In genomic region chr3:14874402-14875040, GRCm38 (mm10) we compare ENCODE assay signal across 9 mouse cellular contexts. TPM values are rescaled to one million over a fixed set of nuclear protein-coding genes. Genes with fewer than 3 reads are reported as not detected.
DNase-seq lines count a peak whose midpoint lies in the region; ATAC-seq lines count a peak whose summit lies in the region.
"Had no signal": no experiment of that assay in that cellular context is flagged by ENCODE, and none has a peak within 500 bp of the region (broad histone marks: within the 10 kb centered on the region; RNA-seq: fewer than 3 reads in every experiment).

No protein-coding gene starts in this region.

- no peaks in the 10 kb centered on the region for H3K9me3 ChIP-seq in kidney, embryonic 15.5 days (replicated peaks)
- no peaks in the 10 kb centered on the region for H3K9me3 ChIP-seq in forebrain, embryonic 16.5 days (ENCODE audit: control insufficient read depth, low read length)
- H3K9me3 ChIP-seq: limb, embryonic 15.5 days had no signal

- H3K27ac ChIP-seq in kidney, embryonic 15.5 days, result no peak overlapping the region
- no peak overlapping the region for H3K27ac ChIP-seq in forebrain, embryonic 16.5 days (ENCODE audit: low read length)
- H3K27ac ChIP-seq: limb, embryonic 15.5 days had no signal

- WGBS in kidney, embryonic 15.5 days, result 41% methylated on average over 8 of the region's 8 CpGs
- WGBS in forebrain, embryonic 16.5 days, result 43% methylated on average over 8 of the region's 8 CpGs

- ATAC-seq in kidney, embryonic 15.5 days (replicated peaks; ENCODE audit: low FRiP score), result 0 out of 2 replicates have a peak, but pooled peaks have one; percentile 26
- ATAC-seq in forebrain, embryonic 16.5 days, result peak; percentile 60; the same call in 1 of the 2 replicates

- H3K4me2 ChIP-seq in kidney, embryonic 15.5 days, result no peak overlapping the region
- no peak overlapping the region for H3K4me2 ChIP-seq in forebrain, embryonic 16.5 days (ENCODE audit: low read length)
- H3K4me2 ChIP-seq: limb, embryonic 15.5 days had no signal

- H3K4me1 ChIP-seq in kidney, embryonic 15.5 days, result no peaks in the 10 kb centered on the region
- no peaks in the 10 kb centered on the region for H3K4me1 ChIP-seq in forebrain, embryonic 16.5 days (replicated peaks; ENCODE audit: control insufficient read depth, insufficient read depth, low read length)
- H3K4me1 ChIP-seq: limb, embryonic 15.5 days had no signal

- no peak overlapping the region for H3K4me3 ChIP-seq in kidney, embryonic 15.5 days (replicated peaks)
- H3K4me3 ChIP-seq in forebrain, embryonic 16.5 days (replicated peaks; ENCODE audit: low read length), result no peak overlapping the region
- H3K4me3 ChIP-seq: limb, embryonic 15.5 days had no signal

- no peaks in the 10 kb centered on the region for H3K36me3 ChIP-seq in kidney, embryonic 15.5 days
- H3K36me3 ChIP-seq in forebrain, embryonic 16.5 days (ENCODE audit: control insufficient read depth, insufficient read depth), result no peaks in the 10 kb centered on the region
- H3K36me3 ChIP-seq: limb, embryonic 15.5 days had no signal

- no peak overlapping the region for H3K9ac ChIP-seq in kidney, embryonic 15.5 days
- no peak overlapping the region for H3K9ac ChIP-seq in forebrain, embryonic 16.5 days (replicated peaks; ENCODE audit: low read depth, low read length)
- H3K9ac ChIP-seq: limb, embryonic 15.5 days had no signal

- H3K27me3 ChIP-seq in kidney, embryonic 15.5 days, result no peaks in the 10 kb centered on the region
- no peaks in the 10 kb centered on the region for H3K27me3 ChIP-seq in forebrain, embryonic 16.5 days (replicated peaks; ENCODE audit: control insufficient read depth, insufficient read depth, low read length)
- H3K27me3 ChIP-seq: limb, embryonic 15.5 days had no signal

- no peak for DNase-seq in kidney, postnatal 4 days
- peak; percentile 19 for DNase-seq in MN1 (ENCODE audit: low spot score)
- DNase-seq in mesoderm, embryonic 11.5 days (ENCODE audit: low read depth, low spot score), result peak; percentile 43
- DNase-seq in spleen, adult 12 weeks (ENCODE audit: low spot score), result no peak
- no peak for DNase-seq in layer of hippocampus, postnatal 10 days (ENCODE audit: low spot score in 2 of 2)
- no peak for DNase-seq in adrenal gland, adult 18-20 months (ENCODE audit: low spot score in 2 of 2)

RNA-seq across cellular contexts. Expression of gene Car3, which starts 11.2 kb away (rescaled TPM):
- polyA plus RNA-seq in kidney, embryonic 15.5 days (2015; fragmentation: Nextera tagmentation; extraction: Ambion mirVana), result 18.8 and 39.6 TPM in 2 replicates
- 1.2 and 2.2 TPM in 2 replicates for polyA plus RNA-seq in forebrain, embryonic 16.5 days (2015; fragmentation: Nextera tagmentation; extraction: Ambion mirVana)
- total RNA-seq in layer of hippocampus, postnatal 10 days (2021), result 1 to 10 TPM; 1.1 to 1.3 TPM
- total RNA-seq in adrenal gland, adult 18-20 months (2021), result 1,000 to 10,000 TPM; 1,123 to 3,019 TPM

RNA-seq across cellular contexts. Expression of gene Car2, which starts 11.6 kb away (rescaled TPM):
- polyA plus RNA-seq in kidney, embryonic 15.5 days (2015; fragmentation: Nextera tagmentation; extraction: Ambion mirVana), result 82.4 and 87.0 TPM in 2 replicates
- 20.3 and 24.8 TPM in 2 replicates for polyA plus RNA-seq in forebrain, embryonic 16.5 days (2015; fragmentation: Nextera tagmentation; extraction: Ambion mirVana)
- total RNA-seq in layer of hippocampus, postnatal 10 days (2021), result 10 to 100 TPM; 62.4 to 64.3 TPM
- 10 to 100 TPM; 31.1 to 34.7 TPM for total RNA-seq in adrenal gland, adult 18-20 months (2021)

Comparison
In these comparisons a context has a peak if more than half of its experiments do, and no peak if none do; other contexts are left out.
1. DNase-seq: peak in MN1 (single experiment) and mesoderm, embryonic 11.5 days (single experiment); none in kidney, postnatal 4 days (0 of 2), spleen, adult 12 weeks (single experiment), layer of hippocampus, postnatal 10 days (0 of 2) and adrenal gland, adult 18-20 months (0 of 2).
2. RNA of gene Car3, which starts 11.2 kb away (total RNA-seq): 1,123 to 3,019 TPM in adrenal gland, adult 18-20 months; 1.1 to 1.3 TPM in layer of hippocampus, postnatal 10 days; every median in the first group is over 100 times any median in the second.